Mouse (Mus musculus): ENCODE measurements around the gene Top2a. TPM values are rescaled to one million over a fixed set of nuclear protein-coding genes. Genes with fewer than 3 reads are reported as not detected.

Gene Top2a
- polyA plus RNA-seq, 1 experiment from 2014 or later, result 97.6 TPM

Other genes with a start within 250 kb of the Top2a start
- 3.8 and 4.0 TPM in 2 replicates for gene Nr1d1, start 248.9 kb downstream of the Top2a start, polyA plus RNA-seq (2015; fragmentation: Nextera tagmentation; extraction: Ambion mirVana)
- gene Msl1, start 228.7 kb downstream of the Top2a start, polyA plus RNA-seq (2015; fragmentation: Nextera tagmentation; extraction: Ambion mirVana), result 27.7 and 32.0 TPM in 2 replicates
- gene Casc3, start 219.3 kb downstream of the Top2a start, polyA plus RNA-seq (2015; fragmentation: Nextera tagmentation; extraction: Ambion mirVana), result 52.5 and 54.6 TPM in 2 replicates
- 4.5 and 7.3 TPM in 2 replicates for gene Rapgefl1, start 187.4 kb downstream of the Top2a start, polyA plus RNA-seq (2015; fragmentation: Nextera tagmentation; extraction: Ambion mirVana)
- 4.6 and 5.1 TPM in 2 replicates for gene Wipf2, start 160.6 kb downstream of the Top2a start, polyA plus RNA-seq (2015; fragmentation: Nextera tagmentation; extraction: Ambion mirVana)
- gene Cdc6, start 116.4 kb downstream of the Top2a start, polyA plus RNA-seq (2015; fragmentation: Nextera tagmentation; extraction: Ambion mirVana), result 10.3 and 10.9 TPM in 2 replicates
- 9.5 and 10.6 TPM in 2 replicates for gene Rara, start 96.4 kb downstream of the Top2a start, polyA plus RNA-seq (2015; fragmentation: Nextera tagmentation; extraction: Ambion mirVana)
- gene Gjd3, start 41.2 kb downstream of the Top2a start, polyA plus RNA-seq (2015; fragmentation: Nextera tagmentation; extraction: Ambion mirVana), result 0.51 and 1.0 TPM in 2 replicates
- 147 and 167 TPM in 2 replicates for gene Igfbp4, start 17.1 kb upstream of the Top2a start, polyA plus RNA-seq (2015; fragmentation: Nextera tagmentation; extraction: Ambion mirVana)
- gene Tns4, start 65.1 kb upstream of the Top2a start, polyA plus RNA-seq (2015; fragmentation: Nextera tagmentation; extraction: Ambion mirVana), result not detected in 2 replicates
- 0.16 TPM in 1 of 2 replicates, not detected in the other for gene Ccr7, start 130.9 kb upstream of the Top2a start, polyA plus RNA-seq (2015; fragmentation: Nextera tagmentation; extraction: Ambion mirVana)
- gene Smarce1, start 206.8 kb upstream of the Top2a start, polyA plus RNA-seq (2015; fragmentation: Nextera tagmentation; extraction: Ambion mirVana), result 351 and 398 TPM in 2 replicates
- gene Krt222, start 219.9 kb upstream of the Top2a start, polyA plus RNA-seq (2015; fragmentation: Nextera tagmentation; extraction: Ambion mirVana), result 2.6 and 3.9 TPM in 2 replicates